Mouse (Mus musculus) frontal cortex, adult (tissue): ENCODE results near the gene Cdhr3.
"Not testable (repeated sequence)": the region's sequence is repeated elsewhere in the genome, so short reads cannot be mapped to it uniquely, and the experiment has no call there.

Source experiments
- ATAC-seq: cut with Nextera tagmentation; 2 replicates; pipeline ENCODE4 v1.9.2; 2017; ENCODE audit warnings: mild to moderate bottlenecking, moderate library complexity, mixed read lengths; ENCODE audit not compliant: low TSS enrichment

Gene Cdhr3

DNA sequence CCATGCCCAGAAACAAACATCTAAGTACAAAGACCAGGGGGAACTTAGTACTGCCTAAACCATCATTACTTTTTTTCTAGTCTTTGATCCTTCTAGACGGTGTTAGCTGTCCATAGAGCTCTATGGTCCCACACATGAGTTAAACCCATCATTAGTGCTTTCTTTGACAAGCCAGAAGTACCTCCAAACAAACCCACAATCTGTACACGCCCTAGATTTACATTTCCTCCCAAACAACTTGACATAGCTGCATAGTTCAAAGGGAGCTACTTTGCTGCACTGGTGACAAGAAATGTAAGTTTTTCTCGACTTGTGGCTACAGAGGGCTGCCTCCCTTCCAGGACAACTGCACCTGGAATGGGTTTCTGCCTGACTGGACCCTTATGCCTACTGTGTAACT is 16.4 kb downstream of the Cdhr3 start:
- ATAC-seq = no peak

DNA sequence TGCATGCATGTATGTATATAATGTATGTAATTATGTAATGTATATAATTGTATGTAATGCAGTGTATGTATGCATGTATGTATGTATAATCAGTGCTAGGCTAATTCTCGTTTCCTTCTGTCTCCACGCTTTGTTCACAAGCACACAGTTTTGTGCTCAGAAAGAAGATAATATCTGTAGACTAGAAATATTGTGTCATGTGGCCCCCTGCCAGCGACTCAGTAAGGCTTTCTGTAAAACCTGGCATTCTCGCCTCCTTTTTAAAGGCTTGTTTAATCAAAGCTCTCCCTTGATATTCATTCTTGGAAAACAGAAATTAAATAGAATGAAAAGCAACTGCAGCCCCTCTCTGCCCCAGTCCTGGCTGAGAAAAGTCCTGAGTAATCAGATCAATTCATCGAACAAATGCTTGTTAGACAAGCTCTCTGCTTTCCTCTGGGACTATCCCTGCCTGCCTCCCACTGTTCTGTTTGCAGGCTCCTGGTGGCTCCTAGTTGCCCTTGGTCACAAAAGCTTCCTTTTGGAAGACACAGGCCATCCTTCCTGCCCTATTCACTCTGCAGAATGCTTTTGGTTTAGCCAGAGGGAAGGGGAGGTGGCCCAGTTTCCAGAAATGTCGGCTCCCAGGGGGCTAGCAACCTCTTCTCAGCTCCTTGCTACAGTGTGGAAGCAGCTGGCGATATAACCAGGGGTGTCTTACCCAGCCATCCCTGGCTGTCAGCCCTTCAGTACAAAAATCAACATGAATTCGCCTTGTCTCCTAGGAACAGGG is 20.6 kb downstream of the Cdhr3 start:
- ATAC-seq = peak; percentile 58; the same call in 1 of the 2 replicates

DNA sequence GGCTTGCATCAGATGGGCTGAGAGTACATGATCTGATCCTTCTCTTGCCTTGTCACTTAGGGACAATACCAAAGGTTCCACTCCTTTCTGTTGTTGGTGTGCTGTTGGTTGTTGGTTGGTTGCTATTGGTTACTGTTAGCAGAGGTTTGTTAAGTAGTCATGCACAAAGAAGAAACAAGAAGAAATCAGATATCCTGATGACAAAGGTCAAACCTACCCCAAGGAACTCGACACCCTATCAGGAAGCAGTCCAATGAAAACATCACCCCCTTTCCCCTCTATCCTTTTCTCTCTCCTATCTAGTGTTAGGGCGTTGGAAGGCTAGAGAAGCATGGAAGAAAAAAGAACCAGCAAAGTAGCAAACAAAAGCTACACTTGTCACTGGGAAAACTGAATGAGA is 23.7 kb downstream of the Cdhr3 start:
- no peak for ATAC-seq

DNA sequence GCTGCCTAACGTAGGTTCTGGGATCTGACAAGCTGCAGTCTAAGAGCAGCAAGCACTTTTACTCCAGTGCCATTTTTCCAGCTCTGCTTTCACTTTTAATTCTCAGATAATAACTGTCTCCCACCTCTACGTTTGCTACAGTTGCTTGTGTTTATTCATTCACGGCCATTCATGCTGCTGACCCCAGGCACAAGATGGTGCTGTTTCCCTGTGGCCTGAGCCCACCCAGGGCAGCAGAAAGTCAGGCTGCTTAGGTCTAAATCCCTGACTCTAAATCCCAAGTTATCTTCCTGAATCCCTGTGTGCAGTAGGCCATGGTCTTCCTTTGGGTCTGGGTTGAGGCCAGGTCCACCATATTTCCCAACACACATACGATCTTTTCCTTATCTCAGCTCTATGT is 26.3 kb downstream of the Cdhr3 start:
- no peak for ATAC-seq

DNA sequence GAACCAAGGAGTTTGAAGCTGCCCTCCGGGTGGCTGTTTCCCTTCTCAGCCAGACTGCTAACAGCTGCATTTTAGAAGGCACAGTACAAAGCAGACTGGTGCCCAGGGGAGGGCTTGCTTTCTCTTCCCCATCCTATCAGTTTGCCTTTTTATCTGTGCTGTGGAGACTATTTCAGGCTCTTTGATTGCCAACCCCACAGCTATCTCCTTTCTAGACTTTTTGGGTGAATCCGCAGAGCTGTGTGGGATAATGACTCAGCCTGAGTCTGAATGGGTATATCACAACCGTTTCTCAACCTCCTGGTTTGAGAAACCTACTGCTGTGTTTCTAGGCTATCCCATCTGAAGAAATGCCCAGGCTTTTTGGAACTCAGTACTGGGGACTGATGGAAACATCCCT is 27.5 kb downstream of the Cdhr3 start:
- peak; percentile 56 for ATAC-seq

DNA sequence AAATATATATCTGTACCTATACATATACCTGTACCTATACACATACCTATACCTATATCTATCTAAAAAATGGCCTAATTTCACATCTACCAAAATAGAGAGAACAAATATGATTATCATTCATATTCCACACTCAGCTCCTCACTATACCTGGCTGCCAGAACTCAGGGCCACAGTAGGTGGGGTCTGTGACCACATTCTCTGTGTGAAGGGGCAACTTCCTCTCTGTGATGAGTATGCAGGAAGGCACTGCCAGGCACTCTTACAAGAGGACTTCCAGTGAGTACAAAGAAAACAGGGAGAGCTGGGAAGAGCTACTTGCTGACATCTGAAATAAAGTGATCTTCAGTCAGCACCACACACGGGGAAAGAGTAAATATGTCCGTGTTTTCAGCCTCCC is 28.4 kb downstream of the Cdhr3 start:
- no peak for ATAC-seq

DNA sequence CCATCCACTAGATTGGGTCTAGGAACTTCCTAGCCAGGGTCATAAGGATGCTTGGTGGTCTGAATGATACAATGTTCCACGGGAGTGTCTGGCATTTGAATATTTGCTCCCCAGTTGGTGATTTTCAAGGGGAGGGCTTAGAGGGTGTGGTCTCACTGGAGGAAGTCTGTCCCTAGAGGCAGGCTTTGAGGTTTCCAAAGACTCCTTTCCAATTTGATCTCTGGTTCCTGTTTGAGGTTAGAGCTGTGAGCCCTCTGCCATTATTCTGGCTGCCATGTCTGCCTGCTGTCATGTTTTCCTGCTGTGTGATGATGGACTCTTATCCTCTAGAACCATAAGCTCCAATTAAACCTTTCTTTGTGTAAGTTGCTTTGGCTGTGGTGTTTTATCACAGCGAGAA is 29.4 kb downstream of the Cdhr3 start:
- ATAC-seq = no peak

DNA sequence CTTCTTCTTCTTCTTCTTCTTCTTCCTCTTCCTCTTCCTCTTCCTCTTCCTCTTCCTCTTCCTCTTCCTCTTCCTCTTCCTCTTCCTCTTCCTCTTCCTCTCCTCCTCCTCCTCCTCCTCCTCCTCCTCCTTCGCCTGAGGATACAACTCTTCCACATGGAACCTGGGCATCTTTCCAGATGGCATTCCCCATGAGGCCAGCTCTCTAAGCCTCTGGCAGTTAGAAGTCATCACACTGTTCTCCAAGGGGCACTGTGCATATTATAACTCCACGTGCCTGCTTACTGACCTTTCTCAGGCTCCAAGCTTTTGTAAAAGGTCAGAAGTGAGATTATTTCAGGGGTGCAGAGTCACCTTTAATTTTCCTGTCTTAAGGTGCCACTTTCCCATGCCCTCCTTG is 30.3 kb downstream of the Cdhr3 start:
- not testable (repeated sequence) for ATAC-seq

DNA sequence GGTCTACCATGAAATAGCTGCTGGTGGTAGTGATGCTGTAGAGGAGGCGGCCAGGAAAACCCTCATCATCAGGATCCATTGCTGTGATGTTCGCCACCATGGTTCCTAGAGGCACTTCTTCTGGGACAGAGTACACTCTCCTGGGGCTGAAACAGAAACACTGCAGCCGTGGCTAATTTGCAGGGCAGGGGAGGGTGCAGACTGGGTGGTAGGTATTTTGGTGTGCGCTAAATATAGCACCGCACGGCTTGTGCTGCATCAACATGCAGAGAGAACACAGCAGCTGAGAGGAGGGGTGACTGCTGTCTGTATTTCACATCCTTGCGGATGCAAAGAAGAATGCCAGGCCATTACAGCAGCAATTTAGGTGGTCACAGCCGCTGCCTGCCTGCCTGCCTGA is 31.0 kb downstream of the Cdhr3 start:
- ATAC-seq = peak; percentile 69

DNA sequence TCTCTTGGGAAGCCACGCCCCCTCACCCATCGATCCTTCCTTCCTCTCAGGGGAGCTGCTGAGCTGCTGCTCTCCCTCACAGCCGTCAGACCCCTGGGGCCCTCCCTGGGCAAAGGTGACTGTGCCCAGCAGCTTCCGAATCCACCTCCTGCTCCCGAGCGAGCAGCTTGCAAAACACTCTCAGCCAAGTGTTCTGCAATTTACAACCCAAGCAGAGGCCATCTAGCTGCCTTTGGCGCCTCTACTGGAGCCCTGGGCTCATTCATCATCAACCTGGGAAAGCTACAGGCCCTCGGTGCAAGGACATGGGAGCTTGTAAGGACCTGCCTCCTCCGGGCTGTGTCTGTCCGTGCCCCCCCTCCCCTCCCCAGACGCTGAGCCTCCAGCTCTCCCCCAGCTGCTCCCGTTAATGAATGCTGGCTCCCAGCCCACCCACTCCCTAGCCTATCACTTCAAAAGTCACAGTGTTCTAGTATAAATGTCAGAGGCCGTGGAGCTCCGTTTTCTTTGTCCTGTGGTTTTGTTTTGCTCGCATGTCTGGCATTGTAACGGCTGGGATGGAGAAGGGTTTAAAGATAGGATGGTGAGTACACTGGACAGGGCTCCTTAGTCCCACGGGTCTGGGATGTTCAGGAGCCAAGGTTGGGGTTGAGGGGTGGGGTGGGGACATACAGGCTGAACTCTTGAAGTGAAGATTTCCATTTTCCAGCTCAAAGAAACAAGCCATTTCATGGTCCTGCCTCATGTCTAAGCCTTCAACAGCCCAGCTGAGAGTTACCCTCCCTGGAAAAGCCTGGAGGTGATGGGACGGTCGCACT is 35.2 kb downstream of the Cdhr3 start:
- peak; percentile 69 for ATAC-seq

DNA sequence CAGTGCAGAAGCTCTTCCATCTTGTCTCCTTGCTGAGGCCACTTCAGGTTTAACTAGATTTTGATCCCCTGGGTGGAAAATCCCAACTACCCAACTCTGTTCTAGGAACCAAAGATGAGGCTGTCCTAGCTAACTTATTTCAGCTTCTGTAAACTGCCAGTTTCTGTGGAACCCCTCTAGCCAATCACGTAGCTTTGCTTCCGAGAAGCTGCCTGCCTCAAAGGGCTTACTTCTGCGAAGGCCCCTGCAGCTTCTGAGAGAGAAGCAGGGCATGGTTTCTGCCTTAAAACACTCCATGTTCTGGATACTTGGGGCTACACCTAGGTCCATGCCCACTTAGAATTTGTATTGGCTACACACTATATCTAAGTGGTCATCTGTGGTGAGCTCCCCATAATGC is 36.1 kb downstream of the Cdhr3 start:
- ATAC-seq = no peak

DNA sequence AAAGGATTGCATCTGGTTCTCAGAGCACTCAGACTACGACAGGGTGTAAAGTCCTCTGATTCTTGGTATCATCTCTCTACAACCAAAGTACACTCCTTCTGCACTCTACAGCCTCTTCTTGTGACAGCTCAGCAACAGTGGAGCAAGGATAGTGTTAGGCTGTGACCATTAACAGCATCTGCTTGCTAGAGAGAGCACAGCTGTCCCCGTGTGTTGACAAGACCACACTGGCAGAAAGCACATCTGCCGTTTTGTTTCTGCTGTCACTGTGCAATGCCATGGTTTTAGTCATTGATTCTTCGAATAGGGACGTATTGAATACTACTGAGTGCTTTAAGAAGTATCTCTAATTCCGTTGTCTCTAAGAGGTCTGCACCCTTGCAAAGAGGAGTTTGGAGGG is 36.6 kb downstream of the Cdhr3 start:
- no peak for ATAC-seq

DNA sequence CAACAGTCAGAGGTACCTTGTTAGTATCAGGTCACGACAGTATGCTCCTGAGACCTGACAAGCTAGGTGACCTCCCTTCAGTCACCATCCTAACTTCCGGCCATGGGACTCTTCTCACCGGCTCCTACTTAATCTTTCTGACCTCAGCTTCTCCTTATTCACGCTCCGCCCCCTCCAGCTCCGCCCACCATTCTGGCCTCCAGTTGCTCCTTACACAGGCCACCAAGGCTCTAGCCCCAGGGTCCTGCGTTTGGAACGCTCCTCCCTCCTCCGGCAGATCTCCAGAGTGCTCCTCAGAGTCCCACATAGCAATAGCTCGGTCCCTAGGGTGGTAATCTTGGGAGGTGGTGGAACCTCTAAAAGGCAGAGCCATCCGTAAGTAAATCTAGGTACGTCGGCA is 38.9 kb downstream of the Cdhr3 start:
- ATAC-seq = no peak

DNA sequence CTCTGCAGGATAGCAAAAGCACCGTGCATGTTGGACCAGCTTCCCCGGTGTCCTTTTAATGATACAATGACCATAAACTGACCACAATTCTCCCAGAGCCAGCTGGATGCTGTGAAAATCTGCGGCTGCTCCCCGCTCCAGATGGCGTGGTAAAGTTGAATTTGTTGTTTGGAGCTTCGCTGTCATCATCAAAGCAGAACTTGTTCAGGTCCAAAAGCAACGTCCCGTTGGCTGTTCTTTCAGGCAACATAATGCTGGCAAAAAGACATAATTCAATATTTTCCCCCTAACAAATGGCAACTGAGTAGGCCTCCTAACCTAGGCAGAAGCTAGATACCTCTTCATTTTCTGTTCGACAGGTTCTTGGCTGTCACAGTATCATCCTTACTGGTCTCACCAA is 39.4 kb downstream of the Cdhr3 start:
- no peak for ATAC-seq

DNA sequence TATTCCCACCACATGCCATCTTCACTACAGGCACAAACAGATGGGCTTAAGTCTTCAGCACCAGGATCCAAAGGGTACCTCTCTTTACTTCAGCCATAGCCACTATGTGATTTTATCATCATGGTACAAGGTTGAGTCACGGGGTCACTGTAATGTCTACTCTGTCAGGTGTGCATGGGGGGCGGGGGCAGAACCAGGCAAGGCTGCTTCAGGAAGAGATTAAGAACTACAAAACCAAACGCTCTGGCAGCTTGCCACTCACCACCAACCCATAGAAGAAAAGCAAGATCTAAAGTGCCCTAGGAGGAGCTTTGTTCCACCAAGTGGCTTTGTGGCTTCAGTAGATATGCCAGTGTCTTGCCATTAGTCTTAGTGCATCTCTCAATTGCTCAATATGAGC is 44.3 kb downstream of the Cdhr3 start:
- ATAC-seq = no peak

DNA sequence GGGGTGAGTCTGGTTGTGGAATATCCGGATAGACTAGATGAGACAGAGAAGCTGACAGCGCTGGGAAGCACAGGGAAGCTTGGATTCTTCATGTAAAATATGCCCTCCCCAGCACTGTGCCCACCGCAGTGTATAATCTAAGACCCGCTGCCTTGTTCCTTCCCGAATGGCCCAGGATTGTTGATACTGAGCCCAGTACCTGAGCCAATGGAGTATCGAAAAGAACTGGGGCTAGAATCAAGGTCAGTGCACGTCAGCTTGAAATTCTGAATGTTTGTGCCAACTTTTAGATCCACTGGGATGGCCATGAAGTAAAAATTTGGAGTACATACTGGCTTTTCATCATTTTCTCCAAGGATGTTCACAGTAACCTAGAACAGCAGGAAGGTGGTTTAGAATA is 46.2 kb downstream of the Cdhr3 start:
- peak; percentile 44 for ATAC-seq

DNA sequence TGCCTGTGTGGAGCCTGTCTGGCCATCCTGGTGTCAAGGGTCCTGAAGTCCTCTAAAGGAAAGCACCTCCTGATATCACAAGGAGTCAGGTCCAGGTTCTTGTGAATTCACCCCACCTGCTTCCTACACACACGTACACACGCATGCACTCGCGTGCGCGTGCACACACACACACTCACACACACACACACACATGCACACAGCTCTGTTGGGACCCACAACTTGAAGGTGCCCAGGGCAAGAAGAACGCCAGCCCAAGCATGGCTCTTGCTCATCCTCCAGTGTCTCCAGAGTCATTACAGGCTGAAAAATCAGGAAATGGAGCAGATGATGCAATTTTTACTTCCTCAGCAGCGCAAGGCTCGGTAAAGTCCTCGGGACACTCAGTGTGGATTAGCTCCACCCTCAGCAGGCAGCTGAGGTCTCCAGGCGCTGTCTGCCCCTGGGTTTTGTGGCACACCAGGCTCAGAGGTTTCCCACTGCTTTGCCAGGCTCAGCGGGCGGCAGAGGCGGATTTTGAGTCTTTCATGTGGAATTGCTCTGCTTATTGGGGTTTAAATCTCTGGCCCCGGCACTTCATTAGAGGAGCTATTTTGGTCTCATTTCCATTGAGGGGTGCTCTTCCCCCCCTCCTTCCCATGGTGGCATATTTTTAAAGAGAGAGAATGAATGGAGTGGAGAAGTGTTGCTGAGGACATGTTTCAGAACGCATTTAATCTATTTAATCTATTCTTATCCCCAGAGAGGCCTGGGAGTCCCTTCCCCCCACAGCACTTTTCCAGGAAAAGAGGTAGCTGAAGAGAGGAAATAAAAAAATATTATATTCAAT is 46.9 kb downstream of the Cdhr3 start:
- peak; percentile 58 for ATAC-seq

DNA sequence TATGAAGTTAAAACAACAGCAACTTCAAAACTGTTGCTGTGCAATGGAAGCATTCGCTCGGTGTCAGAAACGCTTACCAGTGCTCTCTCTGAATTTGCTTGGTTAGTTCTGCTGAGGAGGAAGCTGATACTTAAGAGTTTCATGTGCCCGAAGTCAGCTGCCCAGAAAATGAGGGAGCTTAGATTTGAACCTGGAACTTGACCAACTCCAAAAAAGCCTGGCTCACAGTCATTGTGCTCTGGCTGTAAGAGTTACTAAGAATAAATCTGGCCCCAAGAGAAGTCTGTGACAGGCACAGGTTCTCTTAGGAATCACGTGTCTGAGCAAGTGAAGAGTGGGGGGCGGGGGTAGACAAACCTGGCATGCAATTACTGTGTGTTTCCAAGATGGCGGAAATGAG is 51.2 kb downstream of the Cdhr3 start:
- ATAC-seq = no peak

DNA sequence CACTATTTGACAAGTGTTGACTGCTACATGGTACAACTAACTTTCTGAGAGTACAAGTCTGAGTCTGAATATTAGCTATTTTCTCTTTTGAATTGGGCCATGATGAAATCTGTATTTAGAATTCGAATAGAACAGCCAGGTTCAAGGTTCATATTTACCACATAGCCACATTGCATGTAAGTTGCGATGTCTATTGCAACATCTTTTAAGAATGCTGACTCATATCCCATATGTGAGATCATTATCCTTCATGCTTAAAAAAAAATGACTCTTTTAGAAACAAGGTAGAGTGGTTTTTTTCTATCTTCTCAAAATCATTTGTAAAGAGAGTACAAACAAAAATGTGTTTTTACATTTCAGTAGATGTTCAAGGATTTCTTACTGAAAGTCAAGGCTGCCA is 51.9 kb downstream of the Cdhr3 start:
- ATAC-seq = no peak

DNA sequence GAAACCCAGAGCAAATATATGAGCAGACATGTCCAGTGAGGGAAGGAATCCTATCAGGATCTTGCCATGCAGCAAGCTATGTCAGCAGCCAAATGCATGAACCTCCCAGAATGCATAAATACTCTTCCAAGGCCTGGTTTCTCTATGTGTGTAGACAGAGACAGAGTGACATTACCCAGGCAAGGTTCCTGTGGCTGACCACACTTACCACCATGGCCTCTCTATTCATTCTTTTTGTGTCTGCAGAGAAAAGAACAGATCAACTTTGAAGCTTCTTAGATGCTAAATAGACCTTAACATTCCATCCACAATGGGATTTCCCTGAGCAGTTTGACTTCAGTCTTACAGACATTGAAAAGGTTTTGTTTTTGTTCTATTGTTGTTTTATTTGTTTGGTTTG is 54.0 kb downstream of the Cdhr3 start:
- ATAC-seq = no peak

DNA sequence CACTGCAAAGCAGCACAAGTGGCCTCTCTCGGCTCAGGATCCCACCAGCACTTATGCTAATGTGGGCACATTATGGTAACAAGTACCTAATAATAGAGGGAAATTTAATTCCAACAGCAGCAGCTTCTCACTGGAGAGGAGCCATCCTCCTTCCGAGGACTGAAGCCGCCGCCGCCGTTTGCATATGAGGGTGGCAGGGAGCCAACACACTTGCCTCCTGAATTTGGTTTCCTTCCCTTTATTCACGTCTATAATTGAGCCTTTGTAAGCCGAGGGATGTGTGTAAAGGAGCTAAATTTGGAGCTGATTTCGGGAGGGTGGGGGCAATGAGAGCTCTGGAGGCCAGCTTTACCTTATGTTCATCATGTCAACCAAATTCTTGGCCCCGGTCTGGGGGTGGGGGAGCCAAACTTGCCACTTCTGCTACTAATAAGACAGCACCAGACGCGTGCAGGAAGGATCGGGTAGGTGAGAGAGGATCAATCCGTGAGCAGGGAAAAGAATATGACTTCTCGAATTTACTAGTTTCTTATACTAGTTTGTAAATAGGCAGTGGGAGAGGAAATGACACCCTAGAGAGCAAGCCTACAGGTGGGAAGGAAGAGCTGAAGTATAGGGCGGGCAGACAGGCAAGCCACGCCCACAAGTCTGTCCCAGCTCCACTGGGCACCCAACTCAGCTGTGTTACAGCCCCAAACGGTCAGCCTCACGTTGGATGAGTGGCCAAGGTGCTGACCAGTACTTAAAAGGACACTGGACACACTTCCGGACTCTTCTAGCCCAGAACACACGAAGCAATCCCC is 56.8 kb downstream of the Cdhr3 start:
- ATAC-seq = peak; percentile 83
